Mouse (Mus musculus): ENCODE data around the gene Twist2.

GRCm38 (mm10) chr1:91823951-91824350 is 22.7 kb downstream of the Twist2 start:
- no peak for TF ChIP-seq CTCF (IDR thresholded peaks at IDR 0.05; ENCODE audit: low read depth)
- no peak for TF ChIP-seq EP300 (IDR thresholded peaks at IDR 0.05; ENCODE audit: low read depth)
